Mouse (Mus musculus) spleen, adult 2 months (tissue): Measurements from ENCODE around the gene Gen1. TPM values are rescaled to one million over a fixed set of nuclear protein-coding genes. Genes with fewer than 3 reads are reported as not detected.

Experiments
- DNase-seq, 2 experiments: peaks; one replicate each; pipeline versions ENCODE4 v3.0.0 to v3.0.0-alpha.2; 2012 to 2021; ENCODE audit warnings: low spot score in 2 of 2, low read depth in 1 of 2
- H3K27ac ChIP-seq: fragments of 200-500 bp; 2 replicates; pipeline ENCODE4 v1.5.1; 2012; ENCODE audit warnings: low read length, inconsistent platforms; ENCODE audit not compliant: insufficient read depth
- H3K27me3 ChIP-seq: fragments of 200-500 bp; 2 replicates; pipeline ENCODE4 v1.6.1; 2012; ENCODE audit warnings: mild to moderate bottlenecking, moderate library complexity, low read length, inconsistent platforms; ENCODE audit not compliant: control insufficient read depth, insufficient read depth
- H3K36me3 ChIP-seq: fragments of 200-500 bp; 2 replicates; pipeline ENCODE4 v1.6.1; 2012; ENCODE audit warnings: mild to moderate bottlenecking, low read length, inconsistent platforms; ENCODE audit not compliant: control insufficient read depth, insufficient read depth
- H3K4me1 ChIP-seq: fragments of 200-500 bp; 2 replicates; pipeline ENCODE4 v1.6.1; 2011; ENCODE audit warnings: inconsistent platforms; ENCODE audit not compliant: control insufficient read depth, insufficient read depth, insufficient read length
- H3K4me3 ChIP-seq: fragments of 200-500 bp; 2 replicates; pipeline ENCODE4 v1.5.1; 2011; ENCODE audit warnings: mild to moderate bottlenecking, inconsistent platforms; ENCODE audit not compliant: insufficient read depth, insufficient read length; ENCODE audit errors: extremely low read depth
- CTCF ChIP-seq: fragments of 200-500 bp; IDR thresholded peaks from 2 replicates; pipeline ENCODE4 v1.5.1; 2011; ENCODE audit warnings: mild to moderate bottlenecking, inconsistent platforms; ENCODE audit not compliant: insufficient read depth, insufficient read length, insufficient replicate concordance; ENCODE audit errors: extremely low read depth
- POLR2A ChIP-seq: fragments of 200-500 bp; IDR thresholded peaks from 2 replicates; pipeline ENCODE4 v1.6.1; 2011; ENCODE audit warnings: low read depth, low read length, inconsistent platforms
- WGBS: fragments of 180-500 bp; shearing (Covaris S2); methylation state at CpG from one replicate; pipeline ENCODE4 v1.1.7; 2018; 5-methylcytosine and 5-hydroxymethylcytosine counted together
- polyA plus RNA-seq: library from polyadenylated mRNA; depleted of rRNA; stranded (reverse); fragments of >200 nt; gene quantifications from 2 replicates; pipeline ENCODE4 v1.2.3, GENCODE M21; 2012

The Gen1 gene
- polyA plus RNA-seq, 1 experiment = 0.28 TPM

DNA sequence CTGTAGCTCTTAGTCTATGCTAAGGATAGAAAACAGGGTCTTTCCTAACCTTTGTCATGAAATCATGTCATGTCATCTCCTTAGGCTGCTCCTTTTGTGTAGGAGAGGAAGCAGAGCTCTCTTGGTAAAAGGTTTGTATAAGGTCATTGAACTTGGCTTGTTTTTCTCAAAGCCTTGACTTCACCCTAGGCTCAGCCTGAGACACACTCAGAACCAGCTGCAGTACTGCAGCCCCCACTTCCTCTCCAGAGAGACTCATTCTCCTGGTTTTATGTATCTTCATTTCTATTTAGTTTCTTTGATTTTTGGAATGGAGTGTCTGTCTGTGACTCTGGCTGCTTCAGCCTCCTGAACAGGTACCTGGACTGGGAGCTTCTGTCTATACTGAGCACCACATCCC is 50.8 kb downstream of the Gen1 start:
- Histone ChIP-seq H3K27ac (peak overlapping the region; percentile 50; the same call in 1 of the 2 replicates), H3K4me1 (peaks cover 14% of the 10 kb centered on the region), H3K36me3 (no peaks in the 10 kb centered on the region), H3K27me3 (no peaks in the 10 kb centered on the region), H3K4me3 (no peak overlapping the region)
- peak in 1 of 2 experiments; percentile 45 for DNase-seq
- TF ChIP-seq POLR2A = no peak
- TF ChIP-seq CTCF = no peak

DNA sequence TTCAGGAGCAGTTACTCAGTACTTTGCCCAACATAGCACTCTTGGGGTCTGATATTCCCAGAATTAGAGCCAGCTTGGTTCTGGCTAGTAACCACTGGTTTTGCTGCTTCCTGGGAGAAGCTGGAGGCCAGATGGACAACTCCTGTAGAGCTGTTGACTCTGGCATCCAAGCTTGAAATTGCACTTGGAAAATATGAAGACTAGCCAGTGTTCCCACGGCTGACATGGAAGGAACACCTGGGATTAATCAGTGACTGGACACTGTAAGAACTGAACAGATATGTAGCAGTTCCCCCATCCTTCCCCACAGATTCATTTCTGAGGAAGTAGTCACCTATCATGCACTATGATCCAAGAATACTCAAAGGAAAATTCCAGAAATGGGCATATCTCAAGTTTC is 52.7 kb downstream of the Gen1 start:
- Histone ChIP-seq H3K36me3 (no peaks in the 10 kb centered on the region), H3K4me1 (peaks cover 14% of the 10 kb centered on the region), H3K27me3 (no peaks in the 10 kb centered on the region), H3K4me3 (no peak overlapping the region), H3K27ac (no peak overlapping the region)
- TF ChIP-seq POLR2A (no peak), CTCF (no peak)
- WGBS = 83% methylated on average over 1 of the region's 1 CpGs
- no peak for DNase-seq

DNA sequence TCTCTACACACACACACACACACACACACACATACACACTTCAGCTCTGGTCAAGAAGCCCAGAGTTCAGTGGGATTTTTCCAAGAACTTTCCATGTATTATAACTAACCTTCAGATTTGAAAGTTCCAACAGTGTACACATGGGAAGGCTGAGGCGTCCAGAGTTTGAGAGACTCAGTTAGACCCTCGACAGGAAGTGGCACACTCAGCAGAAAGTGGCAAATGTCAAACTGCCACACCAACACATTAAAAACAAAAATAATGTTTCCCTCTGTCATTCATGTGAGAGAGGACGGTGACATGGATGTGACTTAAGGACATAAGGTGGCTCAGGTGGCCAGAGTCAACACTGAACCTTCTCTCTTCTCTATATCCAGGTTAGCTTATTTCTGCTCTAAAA is 55.2 kb downstream of the Gen1 start:
- Histone ChIP-seq H3K27me3 (no peaks in the 10 kb centered on the region), H3K4me3 (no peak overlapping the region), H3K4me1 (peaks cover 7% of the 10 kb centered on the region), H3K27ac (no peak overlapping the region), H3K36me3 (no peaks in the 10 kb centered on the region)
- no peak for DNase-seq
- WGBS = 14% methylated on average over 3 of the region's 3 CpGs
- TF ChIP-seq POLR2A (no peak), CTCF (no peak)

DNA sequence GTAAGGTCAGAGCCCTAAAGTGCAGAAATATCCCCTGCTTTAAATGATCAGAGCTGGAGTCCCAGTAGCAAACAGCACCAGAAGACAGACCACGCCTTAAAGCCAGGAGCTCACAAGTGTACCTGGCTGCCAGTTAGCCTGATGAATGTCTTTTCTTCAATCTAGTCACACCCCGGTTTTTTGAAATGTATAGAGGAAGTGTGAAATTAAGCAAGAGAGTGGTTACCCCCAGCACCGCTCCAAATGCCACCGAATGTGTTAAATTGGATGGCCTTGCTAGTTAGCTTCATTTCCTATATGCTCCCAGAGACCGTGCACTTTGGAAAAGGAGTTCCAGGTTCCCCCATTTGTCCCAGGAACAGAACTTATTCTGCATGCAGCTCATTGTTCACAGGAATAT is 56.0 kb downstream of the Gen1 start:
- Histone ChIP-seq H3K4me1 (peaks cover 3% of the 10 kb centered on the region; the same call in 1 of the 2 replicates), H3K27me3 (no peaks in the 10 kb centered on the region), H3K27ac (peak overlapping the region; percentile 24; the same call in 1 of the 2 replicates), H3K36me3 (no peaks in the 10 kb centered on the region), H3K4me3 (no peak overlapping the region)
- DNase-seq = no peak
- WGBS = 21% methylated on average over 5 of the region's 5 CpGs
- no peak for TF ChIP-seq CTCF
- no peak for TF ChIP-seq POLR2A

DNA sequence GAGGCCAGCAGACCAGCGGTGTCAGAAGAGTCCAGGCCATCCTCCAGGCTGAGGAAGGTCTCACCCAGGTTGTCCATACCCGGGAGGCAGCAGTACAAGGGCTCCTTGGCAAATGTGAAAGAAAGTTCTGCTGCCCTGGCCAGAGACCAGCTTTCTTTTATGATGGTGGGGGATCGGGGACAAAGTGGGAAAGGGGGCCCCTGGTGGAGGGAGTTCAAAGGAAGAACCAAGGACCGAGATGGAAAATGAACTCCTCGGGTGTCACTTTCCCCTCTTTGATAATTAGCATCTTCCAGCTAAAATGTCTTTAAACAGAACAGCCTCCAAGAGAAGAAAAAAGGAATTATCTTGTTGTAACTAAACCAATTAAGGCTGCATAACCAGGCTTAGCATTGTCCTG is 56.7 kb downstream of the Gen1 start, which contains the start of gene Msgn1:
Gene Msgn1 (minus strand): TSS at position 101 of the 400 bp plus-strand sequence.
- TF ChIP-seq POLR2A = no peak
- TF ChIP-seq CTCF = no peak
- peaks cover 3% of the 10 kb centered on the region; the same call in 1 of the 2 replicates for H3K4me1 ChIP-seq
- 80% methylated on average over 5 of the region's 5 CpGs for WGBS
- no peak for DNase-seq
- H3K27me3 ChIP-seq = no peaks in the 10 kb centered on the region
- no peaks in the 10 kb centered on the region for H3K36me3 ChIP-seq
- no peak within 1 kb of the TSS for H3K4me3 ChIP-seq
- H3K27ac ChIP-seq = peak within 1 kb of the TSS; percentile 24; the same call in 1 of the 2 replicates

DNA sequence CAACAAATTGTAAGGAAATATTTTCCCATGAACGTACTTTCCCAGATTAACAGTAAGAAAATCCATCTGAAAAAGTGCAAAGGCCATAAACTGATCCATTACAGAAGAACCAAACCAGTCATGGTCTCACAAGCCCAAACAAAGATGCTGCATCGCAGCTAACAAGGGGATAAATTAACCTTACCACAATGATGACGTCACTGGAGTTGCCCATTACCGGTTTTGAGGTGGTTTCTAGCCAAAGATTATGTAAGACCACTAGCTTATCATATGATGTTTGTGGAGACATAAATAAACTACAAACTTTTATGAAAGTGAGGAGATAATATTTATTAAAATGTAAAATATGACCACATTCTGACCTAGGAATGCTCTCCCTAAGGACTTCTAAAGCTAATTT is 59.3 kb downstream of the Gen1 start:
- Histone ChIP-seq H3K36me3 (no peaks in the 10 kb centered on the region), H3K27me3 (no peaks in the 10 kb centered on the region), H3K4me3 (no peak overlapping the region), H3K4me1 (peaks cover 3% of the 10 kb centered on the region; the same call in 1 of the 2 replicates), H3K27ac (no peak overlapping the region)
- TF ChIP-seq CTCF = no peak
- no peak for TF ChIP-seq POLR2A
- 69% methylated on average over 4 of the region's 4 CpGs for WGBS
- DNase-seq = no peak
